Mouse (Mus musculus) C3H10T1/2 (cell line): ENCODE measurements around the gene Cmtm7. TPM values are rescaled to one million over a fixed set of nuclear protein-coding genes. Genes with fewer than 3 reads are reported as not detected.

ENCODE experiments used
- polyA plus RNA-seq, 2 experiments: library from polyadenylated mRNA; unstranded; fragments of >200 nt; fragmentation: generic; extraction: Trizol; gene quantifications; one replicate each; pipeline ENCODE4 v1.2.1; 2012; ENCODE audit warnings: missing spikeins in 2 of 2

Gene Cmtm7
- 10 to 100 TPM; 78.2 to 85.5 TPM for polyA plus RNA-seq

DNA sequence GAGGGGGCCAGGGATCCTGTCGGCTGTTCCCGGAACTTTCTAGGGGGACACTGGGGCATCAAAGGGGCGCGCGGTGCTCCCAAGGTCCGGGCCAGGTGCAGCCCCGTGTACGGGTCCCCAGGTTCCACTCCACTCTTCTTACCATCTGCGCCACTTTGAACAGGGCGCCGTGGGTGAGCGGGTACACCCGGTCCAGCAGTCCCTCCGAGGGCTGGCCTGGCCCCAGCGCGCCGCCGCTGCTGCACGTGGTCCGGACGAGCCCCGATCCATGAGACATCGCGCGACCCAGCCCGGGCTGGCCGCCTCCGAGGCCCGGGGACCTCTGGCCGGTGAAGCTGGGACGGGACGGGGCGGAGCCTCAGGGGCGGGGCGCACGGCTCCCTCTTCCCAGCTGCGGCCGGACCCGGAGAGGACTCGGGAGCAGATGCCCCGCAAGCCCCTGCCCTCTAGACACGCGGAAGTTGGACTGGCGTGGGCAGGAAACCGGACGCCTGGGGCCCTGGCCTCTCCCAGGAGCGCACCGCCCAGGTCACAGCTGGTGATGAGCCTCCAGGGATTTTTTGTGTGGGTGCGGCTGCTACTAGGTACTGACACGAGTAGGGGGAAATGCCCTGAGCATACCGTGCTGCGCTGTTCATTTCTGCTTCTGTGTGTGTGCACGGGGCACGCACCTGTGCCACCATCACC, at the start of gene Cmtm7:
TSS of gene Cmtm7 (minus strand) at position 331 of the 687 bp plus-strand sequence.

DNA sequence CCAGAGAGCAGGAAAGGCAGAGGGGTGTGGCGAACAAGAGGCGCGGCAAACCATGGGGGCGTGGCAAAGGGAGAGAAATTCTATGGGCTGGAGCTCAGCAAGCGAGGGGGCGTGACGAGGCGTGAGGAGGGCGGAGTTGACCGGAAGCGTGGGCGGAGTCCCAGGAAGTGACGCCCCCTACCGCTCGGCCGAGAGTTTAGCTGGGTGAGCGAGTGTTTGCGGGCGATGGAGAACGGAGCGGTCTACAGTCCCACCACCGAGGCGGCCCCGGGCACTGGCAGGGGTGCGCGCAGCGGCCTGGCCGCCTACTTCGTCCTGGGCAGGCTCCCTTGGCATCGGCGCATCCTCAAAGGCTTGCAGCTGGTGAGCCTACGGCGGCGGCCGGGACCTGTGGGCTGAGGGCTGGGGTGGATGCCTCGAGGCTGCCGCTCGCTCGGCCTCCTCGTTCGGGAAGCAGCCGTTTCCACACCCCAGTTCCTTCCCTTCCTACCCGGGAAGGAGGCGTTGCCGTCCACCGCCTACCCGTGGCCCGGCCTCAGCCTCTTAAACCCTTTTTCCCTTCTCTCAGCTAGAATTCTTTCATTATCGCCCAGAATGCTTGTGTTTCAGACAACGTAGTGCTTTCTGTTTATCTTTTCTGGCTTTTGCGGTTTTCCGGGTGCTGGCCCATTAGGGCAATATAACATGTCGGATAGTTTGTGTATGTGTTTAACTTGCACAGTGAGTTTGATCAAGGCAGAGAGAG, 50.5 kb downstream of the Cmtm7 start, which contains the start of gene Cmtm6:
TSS of gene Cmtm6 (plus strand) at position 106 of the 745 bp plus-strand sequence.

Other genes with a start within 250 kb of the Cmtm7 start
- not detected for gene Trim71, start 217.5 kb downstream of the Cmtm7 start, polyA plus RNA-seq
- 10 to 100 TPM in 1 of 2 experiments, 1 to 10 TPM in 1; 8.4 to 30.7 TPM for gene Cnot10, start 141.7 kb downstream of the Cmtm7 start, polyA plus RNA-seq
- gene Dync1li1, start 93.1 kb downstream of the Cmtm7 start, polyA plus RNA-seq, result 10 to 100 TPM in 1 of 2 experiments, 1 to 10 TPM in 1; 3.0 to 22.2 TPM
- 1 to 10 TPM in 1 of 2 experiments, under 1 TPM in 1; 0.66 to 9.0 TPM for gene Cmtm6, start 50.7 kb downstream of the Cmtm7 start, polyA plus RNA-seq
- gene Cmtm8, start 62.3 kb upstream of the Cmtm7 start, polyA plus RNA-seq, result not detected
- gene Gpd1l, start 152.1 kb upstream of the Cmtm7 start, polyA plus RNA-seq, result 1 to 10 TPM; 3.3 to 8.1 TPM
- gene Osbpl10, start 196.7 kb upstream of the Cmtm7 start, polyA plus RNA-seq, result 1 to 10 TPM; 2.1 to 2.4 TPM
- 100 to 1,000 TPM in 1 of 2 experiments, 10 to 100 TPM in 1; 90.2 to 343 TPM for gene Rps27rt, start 200.9 kb upstream of the Cmtm7 start, polyA plus RNA-seq